Mouse (Mus musculus): ENCODE measurements around the gene Ctsh.
A peak's percentile ranks its signal among the peaks of the same experiment; 100 is the strongest.
"Not testable (repeated sequence)": the region's sequence is repeated elsewhere in the genome, so short reads cannot be mapped to it uniquely, and the experiment has no call there.

Gene Ctsh

GRCm38 (mm10) chr9:90056716-90057115 lies 2.8 kb downstream of the Ctsh start:
- no peak for DNase-seq (ENCODE audit: low spot score in 2 of 2)

GRCm38 (mm10) chr9:90059828-90060573 lies 6.0 kb downstream of the Ctsh start:
- DNase-seq (ENCODE audit: low spot score in 2 of 2): no peak

- DNase-seq (ENCODE audit: low spot score in 2 of 2): no peak
Measured at GRCm38 (mm10) chr9:90060574-90060875, 6.6 kb downstream of the Ctsh start.

- DNase-seq (ENCODE audit: low spot score in 2 of 2): not testable (repeated sequence)
Measured at GRCm38 (mm10) chr9:90060932-90061331, 7.0 kb downstream of the Ctsh start.

- no peak for DNase-seq (ENCODE audit: low spot score in 2 of 2)
Measured at GRCm38 (mm10) chr9:90067341-90067740, 13.4 kb downstream of the Ctsh start.

GRCm38 (mm10) chr9:90068786-90069185 lies 14.8 kb downstream of the Ctsh start:
- DNase-seq (ENCODE audit: low spot score in 2 of 2): peak; percentile 31 to 65

GRCm38 (mm10) chr9:90069485-90069884 lies 15.5 kb downstream of the Ctsh start:
- DNase-seq (ENCODE audit: low spot score in 2 of 2): peak; percentile 62 to 64

- DNase-seq (ENCODE audit: low spot score in 2 of 2): peak in 1 of 2 experiments; percentile 37
Measured at GRCm38 (mm10) chr9:90070174-90070573, 16.2 kb downstream of the Ctsh start.

- no peak for DNase-seq (ENCODE audit: low spot score in 2 of 2)
Measured at GRCm38 (mm10) chr9:90075336-90075735, 21.4 kb downstream of the Ctsh start.

- DNase-seq (ENCODE audit: low spot score in 2 of 2): no peak
Measured at GRCm38 (mm10) chr9:90076131-90076530, 22.2 kb downstream of the Ctsh start.

GRCm38 (mm10) chr9:90076849-90077461 lies 23.0 kb downstream of the Ctsh start:
- peak; percentile 62 to 72 for DNase-seq (ENCODE audit: low spot score in 2 of 2)

GRCm38 (mm10) chr9:90081961-90082360 lies 28.0 kb downstream of the Ctsh start:
- not testable (repeated sequence) for DNase-seq (ENCODE audit: low spot score in 2 of 2)

- no peak for DNase-seq (ENCODE audit: low spot score in 2 of 2)
Measured at GRCm38 (mm10) chr9:90082992-90083391, 29.0 kb downstream of the Ctsh start.

GRCm38 (mm10) chr9:90084152-90084551 lies 30.2 kb downstream of the Ctsh start:
- no peak for DNase-seq (ENCODE audit: low spot score in 2 of 2)

- no peak for DNase-seq (ENCODE audit: low spot score in 2 of 2)
Measured at GRCm38 (mm10) chr9:90084766-90085468, 31.0 kb downstream of the Ctsh start.

GRCm38 (mm10) chr9:90087906-90088485 lies 34.0 kb downstream of the Ctsh start:
- DNase-seq (ENCODE audit: low spot score in 2 of 2): no peak

GRCm38 (mm10) chr9:90089339-90090104 lies 35.6 kb downstream of the Ctsh start:
- no peak for DNase-seq (ENCODE audit: low spot score in 2 of 2)

GRCm38 (mm10) chr9:90098934-90099333 lies 45.0 kb downstream of the Ctsh start:
- DNase-seq (ENCODE audit: low spot score in 2 of 2): no peak

GRCm38 (mm10) chr9:90100760-90101159 lies 46.8 kb downstream of the Ctsh start:
- DNase-seq (ENCODE audit: low spot score in 2 of 2): no peak

GRCm38 (mm10) chr9:90105462-90105861 lies 51.5 kb downstream of the Ctsh start:
- DNase-seq (ENCODE audit: low spot score in 2 of 2): no peak

- no peak for DNase-seq (ENCODE audit: low spot score in 2 of 2)
Measured at GRCm38 (mm10) chr9:90106915-90107314, 53.0 kb downstream of the Ctsh start.

- DNase-seq (ENCODE audit: low spot score in 2 of 2): no peak
Measured at GRCm38 (mm10) chr9:90108272-90108671, 54.3 kb downstream of the Ctsh start.
